8 mouse cellular contexts compared by ENCODE assay signal in genomic region chr12:109541540-109541899, GRCm38 (mm10). TPM values are rescaled to one million over a fixed set of nuclear protein-coding genes. Genes with fewer than 3 reads are reported as not detected.
DNase-seq lines count a peak whose midpoint lies in the region; ATAC-seq and TF ChIP-seq lines count a peak whose summit lies in the region.

No protein-coding gene starts in this region.

- no peaks in the 10 kb centered on the region for H3K27me3 ChIP-seq in heart, embryonic 12.5 days (replicated peaks)
- H3K27me3 ChIP-seq in hindbrain, embryonic 11.5 days (ENCODE audit: control insufficient read depth, insufficient read depth, low read length) = no peaks in the 10 kb centered on the region
- H3K27me3 ChIP-seq in liver, postnatal 0 days (ENCODE audit: insufficient read depth, low read length) = no peaks in the 10 kb centered on the region

- peaks cover 19% of the 10 kb centered on the region for H3K36me3 ChIP-seq in heart, embryonic 12.5 days
- H3K36me3 ChIP-seq in hindbrain, embryonic 11.5 days (ENCODE audit: control insufficient read depth, insufficient read depth, low read length) = no peaks in the 10 kb centered on the region
- no peaks in the 10 kb centered on the region for H3K36me3 ChIP-seq in liver, postnatal 0 days (replicated peaks; ENCODE audit: insufficient read depth, low read length)

- peak overlapping the region; percentile 62 for H3K4me3 ChIP-seq in heart, embryonic 12.5 days
- peak overlapping the region; percentile 21 for H3K4me3 ChIP-seq in brown adipose tissue, adult 24 weeks (ENCODE audit: insufficient read depth, low read depth, low read length)
- H3K4me3 ChIP-seq in hindbrain, embryonic 11.5 days (ENCODE audit: low read depth, low read length) = peak overlapping the region; percentile 40
- peak overlapping the region; percentile 45 for H3K4me3 ChIP-seq in liver, postnatal 0 days (ENCODE audit: low read depth, low read length)

- H3K4me1 ChIP-seq in heart, embryonic 12.5 days (replicated peaks) = no peaks in the 10 kb centered on the region
- no peaks in the 10 kb centered on the region for H3K4me1 ChIP-seq in brown adipose tissue, adult 24 weeks (ENCODE audit: control insufficient read depth, insufficient read depth, insufficient read length, low read length)
- no peaks in the 10 kb centered on the region; the same call in 1 of the 2 replicates for H3K4me1 ChIP-seq in hindbrain, embryonic 11.5 days (replicated peaks; ENCODE audit: control insufficient read depth, insufficient read depth, low read length)
- no peaks in the 10 kb centered on the region for H3K4me1 ChIP-seq in liver, postnatal 0 days (ENCODE audit: insufficient read depth)

- peaks cover 47% of the 10 kb centered on the region for H3K9me3 ChIP-seq in heart, embryonic 12.5 days (replicated peaks)
- H3K9me3 ChIP-seq in hindbrain, embryonic 11.5 days (ENCODE audit: control insufficient read depth, low read length) = no peaks in the 10 kb centered on the region
- peaks cover 3% of the 10 kb centered on the region for H3K9me3 ChIP-seq in liver, postnatal 0 days (ENCODE audit: low read length)

- peak overlapping the region; percentile 44; the same call in 1 of the 2 replicates for H3K27ac ChIP-seq in heart, embryonic 12.5 days (ENCODE audit: poor library complexity, severe bottlenecking)
- no peak overlapping the region for H3K27ac ChIP-seq in brown adipose tissue, adult 24 weeks (replicated peaks; ENCODE audit: low read depth, low read length)
- no peak overlapping the region for H3K27ac ChIP-seq in hindbrain, embryonic 11.5 days (ENCODE audit: low read depth, low read length)
- H3K27ac ChIP-seq in liver, postnatal 0 days (ENCODE audit: low read depth) = 0 out of 2 replicates have a peak overlapping the region, but pooled peaks have one; percentile 22

- no peak for DNase-seq in heart, adult 11 months
- no peak for DNase-seq in hindbrain, embryonic 11.5 days (ENCODE audit: low spot score)
- DNase-seq in liver, postnatal 0 days = no peak
- DNase-seq in right cerebral cortex, postnatal 10 days (ENCODE audit: low spot score in 2 of 2) = no peak
- DNase-seq in adrenal gland, postnatal 25 days = no peak

- no peak for TF ChIP-seq EP300 in liver, postnatal 0 days (IDR thresholded peaks at IDR 0.05; ENCODE audit: low read depth)

- peak overlapping the region; percentile 77 for H3K9ac ChIP-seq in heart, embryonic 12.5 days
- peak overlapping the region; percentile 59 for H3K9ac ChIP-seq in hindbrain, embryonic 11.5 days (ENCODE audit: low read depth, low read length)
- H3K9ac ChIP-seq in liver, postnatal 0 days (replicated peaks) = peak overlapping the region; percentile 41; the same call in 1 of the 2 replicates

- H3K4me2 ChIP-seq in heart, embryonic 12.5 days = peak overlapping the region; percentile 66
- peak overlapping the region; percentile 34 for H3K4me2 ChIP-seq in hindbrain, embryonic 11.5 days (replicated peaks; ENCODE audit: low read depth, low read length)
- H3K4me2 ChIP-seq in liver, postnatal 0 days (ENCODE audit: low read depth, low read length) = peak overlapping the region; percentile 56

- WGBS in heart, embryonic 12.5 days = 43% methylated on average over 16 of the region's 16 CpGs
- WGBS in hindbrain, embryonic 11.5 days = 41% methylated on average over 16 of the region's 16 CpGs
- WGBS in liver, postnatal 0 days (ENCODE audit: insufficient replicate concordance) = 45% methylated on average over 16 of the region's 16 CpGs

- no peak for ATAC-seq in heart, embryonic 12.5 days (ENCODE audit: insufficient number of reproducible peaks, low FRiP score)
- no peak for ATAC-seq in hindbrain, embryonic 11.5 days (ENCODE audit: low FRiP score)
- ATAC-seq in liver, postnatal 0 days = no peak
- ATAC-seq in cerebellum, adult (ENCODE audit: insufficient number of reproducible peaks, low FRiP score, low TSS enrichment) = no peak

- TF ChIP-seq CTCF in liver, postnatal 0 days (IDR thresholded peaks at IDR 0.05; ENCODE audit: low read depth) = no peak

RNA-seq across cellular contexts. Expression of gene Rtl1, which starts 58.6 kb away (rescaled TPM):
- 0.34 and 0.54 TPM in 2 replicates for polyA plus RNA-seq in heart, embryonic 12.5 days (2016; fragmentation: Nextera tagmentation; extraction: Ambion mirVana)
- not detected in 2 replicates for polyA plus RNA-seq in brown adipose tissue, adult 24 weeks (2012; ENCODE audit: insufficient read depth, insufficient read length, missing spikeins)
- 0.50 and 0.85 TPM in 2 replicates for polyA plus RNA-seq in hindbrain, embryonic 11.5 days (2014; fragmentation: Nextera tagmentation; extraction: Ambion mirVana)
- polyA plus RNA-seq in liver, postnatal 0 days (2015; fragmentation: Nextera tagmentation; extraction: Ambion mirVana) = 0.06 and 0.11 TPM in 2 replicates
- total RNA-seq in adrenal gland, postnatal 25 days (2021) = 2.9 and 3.1 TPM in 2 replicates

Comparison
In these comparisons a context has a peak if more than half of its experiments do, and no peak if none do; other contexts are left out.
1. H3K27ac ChIP-seq: peak in heart, embryonic 12.5 days (single experiment) and liver, postnatal 0 days (single experiment); none in brown adipose tissue, adult 24 weeks (single experiment) and hindbrain, embryonic 11.5 days (single experiment).
2. Peak in every context shown above with its lines, with median percentiles within 50 percentile points of each other: H3K4me2 ChIP-seq, H3K4me3 ChIP-seq and H3K9ac ChIP-seq.